Mouse (Mus musculus) adrenal gland, adult 18-20 months (tissue): ENCODE data around the gene AL731706.2. TPM values are rescaled to one million over a fixed set of nuclear protein-coding genes. Genes with fewer than 3 reads are reported as not detected.

ENCODE experiments used
- total RNA-seq, 2 experiments: library from RNA; stranded (reverse); gene quantifications; 1 replicate in 1 of 2; 2 replicates in 1 of 2; pipeline ENCODE4 v1.2.3; 2021

AL731706.2 gene
- total RNA-seq, 2 experiments from 2014 or later = 9.8 to 12.9 TPM

Other genes with a start within 250 kb of the AL731706.2 start
- gene Snap25, start 172.2 kb downstream of the AL731706.2 start, total RNA-seq = 10 to 100 TPM; 34.0 to 56.6 TPM
- gene Slx4ip, start 5.5 kb upstream of the AL731706.2 start, total RNA-seq = 1 to 10 TPM; 4.1 to 5.6 TPM
- 10 to 100 TPM; 20.9 to 26.7 TPM for gene AL731706.1, start 5.7 kb upstream of the AL731706.2 start, total RNA-seq
- gene Mkks, start 5.7 kb upstream of the AL731706.2 start, total RNA-seq = 10 to 100 TPM; 15.9 to 18.6 TPM
- 10 to 100 TPM; 11.3 to 11.9 TPM for gene Jag1, start 231.0 kb upstream of the AL731706.2 start, total RNA-seq